Mouse (Mus musculus): ENCODE measurements around the gene Scaf11.

DNA sequence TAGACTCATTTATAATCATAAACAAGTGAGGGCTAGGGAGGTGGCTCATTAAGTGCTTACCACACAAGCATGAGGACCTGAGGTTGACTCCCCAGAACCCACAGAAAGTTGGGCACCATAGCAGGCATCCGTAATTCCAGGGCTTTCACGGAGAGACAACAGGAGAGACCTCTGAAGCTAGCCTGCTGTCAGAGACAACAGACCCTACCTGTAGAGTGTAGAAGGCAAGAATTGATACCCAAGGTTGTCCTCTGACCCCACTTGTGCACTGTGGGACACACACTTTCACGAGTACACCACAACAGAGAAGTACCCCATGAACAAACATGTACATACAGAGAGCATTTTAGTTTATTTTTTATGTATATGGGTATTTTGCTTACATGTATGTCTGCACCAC lies 2.0 kb upstream of the Scaf11 start:
- TF ChIP-seq EP300 (IDR thresholded peaks at IDR 0.05; ENCODE audit: low read depth): no peak
- no peak for TF ChIP-seq CTCF (IDR thresholded peaks at IDR 0.05; ENCODE audit: low read depth)

Measured in liver, postnatal 0 days (tissue).